Mouse (Mus musculus): ENCODE data around the gene Abl2.
A peak's percentile ranks its signal among the peaks of the same experiment; 100 is the strongest.

The Abl2 gene

DNA sequence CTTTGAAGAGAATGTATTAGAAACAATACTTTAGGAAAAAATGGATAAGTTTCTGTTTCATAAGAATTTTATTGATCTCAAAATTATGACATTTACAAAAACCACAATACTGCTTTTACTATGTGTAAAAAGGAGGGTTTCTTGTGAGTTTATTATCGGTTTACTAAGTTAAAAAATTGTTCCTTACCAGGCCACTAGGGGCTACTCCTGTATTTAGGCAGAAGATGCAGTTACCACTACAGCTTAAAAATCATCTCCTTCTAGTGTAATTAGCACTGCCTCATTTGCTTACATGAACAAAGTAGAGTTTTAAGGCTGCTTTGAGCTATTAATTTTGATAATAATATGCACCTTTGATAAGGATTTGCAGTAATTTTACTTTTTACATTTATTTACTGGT, 25.6 kb downstream of the Abl2 start:
- DNase-seq (ENCODE audit: low spot score): no peak

DNA sequence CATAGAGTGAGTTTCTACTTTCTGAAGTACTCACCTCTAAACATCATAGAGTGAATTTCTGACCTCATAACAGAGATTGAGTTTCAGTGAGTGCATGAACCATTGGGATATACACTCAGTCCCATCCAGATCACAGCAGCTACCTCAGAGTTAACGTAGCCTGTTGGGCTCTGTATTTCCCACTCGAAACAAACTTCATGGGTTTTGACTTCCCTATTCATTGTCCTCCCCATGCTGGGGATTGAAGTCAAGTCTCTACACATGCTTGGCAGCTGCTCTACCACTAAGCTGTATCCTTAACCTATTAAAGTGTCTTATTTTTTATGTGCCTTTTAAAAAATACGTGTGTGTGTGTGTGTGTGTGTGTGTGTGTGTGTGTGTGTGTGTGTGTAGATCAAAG, 26.9 kb downstream of the Abl2 start:
- DNase-seq (ENCODE audit: low spot score): no peak

DNA sequence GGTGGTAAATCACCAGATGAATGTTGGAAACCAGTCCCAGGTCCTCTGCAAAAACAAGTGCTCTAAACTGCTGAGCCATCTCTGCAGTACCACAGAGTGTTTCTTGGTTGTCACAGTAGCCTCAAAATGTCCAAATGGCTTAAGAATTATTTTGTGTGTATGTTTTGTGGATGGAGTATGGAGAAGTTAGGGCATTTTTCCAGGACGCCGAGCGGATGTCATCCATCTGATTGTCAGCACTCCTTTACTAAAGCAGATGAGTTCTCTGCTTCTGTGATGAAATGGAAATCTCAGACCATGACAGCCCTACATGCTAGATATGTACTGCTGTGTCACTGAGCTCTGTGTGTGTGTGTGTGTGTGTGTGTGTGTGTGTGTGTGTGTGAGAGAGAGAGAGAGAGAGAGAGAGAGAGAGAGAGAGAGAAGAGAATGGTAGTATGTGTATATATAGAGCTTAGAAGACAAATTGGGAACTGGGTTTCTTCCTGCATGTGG, 31.3 kb downstream of the Abl2 start:
- DNase-seq (ENCODE audit: low spot score): no peak

DNA sequence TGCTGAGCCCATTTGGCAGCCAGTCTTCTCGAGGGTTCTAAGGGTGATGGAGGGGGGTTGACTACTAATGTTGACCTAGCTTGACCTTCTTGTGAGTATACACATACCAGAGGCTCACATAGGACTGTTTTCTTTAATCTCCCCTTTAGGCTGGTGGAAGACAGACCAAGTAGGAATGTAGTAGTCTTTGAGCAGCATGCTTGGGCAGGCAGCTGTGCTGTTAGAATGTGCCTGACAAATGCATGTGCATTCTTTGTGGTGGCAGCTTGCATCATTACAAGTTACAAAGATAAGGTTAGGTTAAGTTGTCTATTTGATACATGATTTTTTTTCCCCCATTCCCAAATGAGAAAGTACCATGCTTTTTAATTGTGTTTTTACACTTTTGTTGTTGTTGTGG, 31.8 kb downstream of the Abl2 start:
- no peak for DNase-seq (ENCODE audit: low spot score)

DNA sequence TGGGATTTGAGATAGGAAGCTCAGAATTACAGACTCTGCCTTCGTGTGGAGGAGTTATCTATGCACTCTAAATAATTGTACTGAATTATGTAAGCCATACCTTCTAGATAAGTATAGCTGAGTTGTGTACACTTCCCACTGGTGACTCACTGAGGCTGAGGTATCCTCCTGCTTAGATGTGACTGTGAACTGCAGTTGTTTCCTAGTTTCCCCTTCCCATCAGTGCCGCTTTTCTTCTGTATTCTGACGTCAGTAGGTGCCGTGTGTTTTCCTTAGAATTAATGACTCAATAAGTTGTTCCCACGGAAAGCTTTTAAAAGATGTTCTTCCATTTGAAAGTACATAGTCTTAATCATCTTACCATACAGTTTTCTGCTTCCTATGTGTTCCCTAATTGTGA, 34.7 kb downstream of the Abl2 start:
- DNase-seq (ENCODE audit: low spot score): no peak

DNA sequence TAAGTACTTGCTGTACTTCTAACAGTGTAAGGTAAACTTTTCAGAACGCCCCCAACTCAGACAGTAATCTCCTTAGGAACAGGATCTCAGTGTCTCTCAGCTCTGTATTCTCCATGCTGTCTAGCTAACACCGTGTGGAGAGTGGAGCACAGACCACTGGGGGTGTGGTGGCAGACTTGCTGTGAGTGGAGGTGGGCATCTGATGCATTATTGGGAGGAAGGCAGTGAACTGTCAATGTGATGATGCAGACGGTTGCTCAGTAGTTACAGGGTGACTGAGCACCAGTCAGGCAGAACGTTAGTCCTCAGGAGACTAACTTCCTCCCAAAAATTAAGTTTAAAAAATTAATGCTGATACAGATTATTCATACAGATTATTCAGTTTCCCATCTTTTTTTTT, 38.5 kb downstream of the Abl2 start:
- no peak for DNase-seq (ENCODE audit: low spot score)

DNA sequence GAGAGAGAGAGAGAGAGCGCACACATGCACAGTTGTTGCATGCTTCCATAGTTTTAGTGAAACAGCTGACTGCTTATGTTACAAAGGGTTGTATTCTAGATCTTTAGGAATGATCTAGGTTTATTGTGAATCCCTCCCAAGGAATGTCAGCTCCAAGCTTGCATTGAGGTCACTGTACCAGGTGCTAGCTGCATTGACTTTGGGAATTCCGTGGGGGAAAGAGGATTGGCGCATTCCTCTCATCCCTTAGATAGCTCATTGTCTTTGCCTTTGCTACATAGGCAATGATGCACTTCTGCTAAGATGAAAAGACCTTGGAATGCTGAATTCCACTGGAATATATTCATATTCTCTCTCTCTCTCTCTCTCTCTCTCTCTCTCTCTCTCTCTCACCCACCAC, 44.0 kb downstream of the Abl2 start:
- DNase-seq (ENCODE audit: low spot score): no peak

DNA sequence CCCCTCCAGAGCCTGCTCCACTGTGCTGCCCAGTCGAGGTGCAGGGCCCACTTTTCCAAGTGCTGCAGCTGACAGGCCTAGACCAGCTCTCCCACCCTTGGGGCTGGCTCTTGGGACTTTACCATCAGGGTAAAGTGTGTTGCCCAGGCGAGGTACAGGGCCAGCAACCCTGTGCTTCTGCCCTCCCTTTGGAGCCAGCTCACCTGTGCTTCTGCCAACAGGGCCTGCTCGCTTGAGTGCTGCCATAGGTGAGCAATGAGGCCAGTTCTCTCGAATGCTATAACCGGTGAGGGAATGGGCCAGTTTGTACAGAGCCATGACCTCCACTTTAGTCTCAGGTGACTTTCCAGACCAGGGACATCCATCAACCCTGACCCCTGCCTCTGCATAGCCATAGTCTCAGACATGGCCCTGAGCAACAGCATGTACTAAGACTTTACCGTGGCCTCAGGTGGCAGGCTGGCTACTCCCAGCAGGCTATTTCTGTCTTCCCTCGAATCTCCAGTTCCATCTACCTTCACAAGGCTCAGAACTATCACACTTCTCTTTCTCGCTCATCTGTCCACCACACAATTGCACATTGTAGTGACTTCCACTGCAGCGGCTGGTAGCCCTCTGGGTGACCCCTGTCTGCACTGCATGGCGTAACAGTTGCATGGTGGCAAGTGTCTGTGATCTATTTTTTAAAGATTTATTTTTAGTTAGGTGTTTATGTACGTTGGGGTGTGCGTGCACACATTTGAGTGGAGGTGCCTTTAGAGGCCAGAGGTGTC, 46.7 kb downstream of the Abl2 start:
- no peak for DNase-seq (ENCODE audit: low spot score)

DNA sequence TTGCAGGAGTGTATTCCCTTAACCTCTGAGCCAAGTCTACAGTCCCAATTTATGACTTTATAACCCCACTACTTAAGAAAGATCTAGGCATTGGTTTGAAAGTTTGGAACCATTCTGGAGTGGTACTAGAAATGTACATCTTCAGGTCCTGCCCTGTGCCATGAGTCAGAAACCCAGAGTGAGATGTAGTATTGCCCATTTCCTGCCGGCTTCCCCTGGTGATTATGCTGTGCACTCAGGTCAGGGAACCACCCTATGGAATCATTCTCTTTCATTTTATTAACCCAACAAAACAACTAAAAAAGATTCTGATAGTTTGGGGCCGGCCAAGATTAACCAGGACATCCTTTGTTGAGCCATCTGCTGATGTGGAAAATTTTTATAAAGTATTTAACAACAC, 47.4 kb downstream of the Abl2 start:
- DNase-seq (ENCODE audit: low spot score): no peak

DNA sequence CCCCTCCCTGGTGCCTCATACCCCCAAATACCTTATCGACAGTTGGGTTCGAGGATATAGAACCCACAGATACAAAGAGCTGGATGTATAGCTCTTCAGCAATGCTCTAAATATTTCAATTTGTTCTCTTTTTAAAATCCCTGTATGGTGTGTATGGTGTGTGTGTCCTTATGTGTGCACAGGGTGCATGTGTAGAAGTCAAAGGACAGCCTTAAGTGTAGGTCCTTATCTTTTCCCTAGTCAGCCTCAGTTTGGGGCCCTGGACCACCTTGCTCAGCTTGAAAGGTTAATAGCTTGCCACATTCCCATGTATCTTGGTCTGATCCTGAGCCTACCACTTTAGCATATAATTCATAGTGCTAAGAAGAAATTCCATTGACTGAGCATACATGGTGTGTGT, 49.9 kb downstream of the Abl2 start:
- no peak for DNase-seq (ENCODE audit: low spot score)

DNA sequence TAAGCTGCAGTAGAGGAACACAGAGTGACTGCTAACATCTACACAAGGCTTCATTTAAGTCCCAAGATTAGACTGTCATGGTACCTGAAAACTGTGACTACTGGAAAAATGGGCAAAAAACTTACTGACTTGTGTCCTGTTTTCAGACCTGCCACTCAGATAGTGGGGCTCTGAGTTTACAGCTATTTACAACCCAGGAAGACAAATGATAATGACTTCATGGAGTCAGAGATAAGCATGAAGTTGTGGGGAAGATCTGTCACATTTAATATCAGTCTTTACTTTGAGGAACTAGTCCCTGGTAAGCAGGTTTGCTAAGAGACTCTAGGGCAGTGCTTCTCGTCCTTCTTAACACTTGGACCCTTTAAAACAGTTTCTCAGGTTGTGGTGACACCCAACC, 51.7 kb downstream of the Abl2 start:
- no peak for DNase-seq (ENCODE audit: low spot score)

DNA sequence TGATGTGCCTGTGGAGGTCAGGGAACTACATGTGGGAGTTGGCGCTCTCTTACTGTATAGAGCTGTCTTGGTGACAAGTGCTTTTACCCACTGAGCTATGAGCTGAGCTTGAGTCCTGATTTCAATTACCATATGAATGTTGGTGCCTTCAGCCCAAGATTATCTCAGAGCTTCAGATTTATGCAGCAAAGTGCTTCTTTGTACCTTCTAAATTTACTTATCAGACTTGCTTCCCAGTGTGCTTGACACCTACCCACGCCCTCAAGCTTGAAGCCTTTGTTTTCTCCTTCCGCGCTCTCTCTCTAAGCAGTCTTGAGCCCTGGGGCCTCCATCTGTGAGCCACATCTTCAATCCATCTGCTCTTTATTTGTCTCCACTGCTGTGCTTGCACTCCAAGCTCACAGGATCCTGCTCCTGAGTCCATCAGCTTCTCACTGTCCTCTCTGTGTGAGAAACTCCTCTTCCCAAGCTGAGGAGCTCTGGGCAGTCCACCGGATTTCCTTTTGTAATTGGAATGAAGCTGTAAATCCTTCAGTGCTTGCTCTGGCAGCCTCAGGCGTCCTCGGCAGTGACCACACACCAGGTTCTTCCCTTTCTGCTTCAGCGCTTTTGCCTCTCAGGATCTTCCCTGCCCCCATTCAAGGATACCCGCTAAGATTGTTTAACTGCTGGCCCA, 55.4 kb downstream of the Abl2 start:
- DNase-seq (ENCODE audit: low spot score): no peak

DNA sequence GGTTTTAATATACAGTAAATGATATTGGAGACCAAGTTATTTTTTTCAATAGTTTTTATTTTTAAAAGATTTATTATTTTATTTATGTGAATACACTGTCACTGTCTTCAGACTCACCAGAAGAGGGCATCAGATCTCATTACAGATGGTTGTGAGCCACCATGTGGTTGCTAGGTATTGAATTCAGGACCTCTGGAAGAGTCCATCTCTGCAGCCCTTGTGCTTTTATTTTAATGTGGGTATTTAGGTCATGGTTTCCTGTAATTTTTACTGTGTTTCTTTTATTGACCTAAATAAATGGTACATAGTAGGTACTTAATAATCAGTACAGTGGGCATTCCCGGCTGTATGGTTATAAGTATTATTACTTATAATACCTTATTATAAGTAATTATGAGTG, 56.1 kb downstream of the Abl2 start:
- no peak for DNase-seq (ENCODE audit: low spot score)

DNA sequence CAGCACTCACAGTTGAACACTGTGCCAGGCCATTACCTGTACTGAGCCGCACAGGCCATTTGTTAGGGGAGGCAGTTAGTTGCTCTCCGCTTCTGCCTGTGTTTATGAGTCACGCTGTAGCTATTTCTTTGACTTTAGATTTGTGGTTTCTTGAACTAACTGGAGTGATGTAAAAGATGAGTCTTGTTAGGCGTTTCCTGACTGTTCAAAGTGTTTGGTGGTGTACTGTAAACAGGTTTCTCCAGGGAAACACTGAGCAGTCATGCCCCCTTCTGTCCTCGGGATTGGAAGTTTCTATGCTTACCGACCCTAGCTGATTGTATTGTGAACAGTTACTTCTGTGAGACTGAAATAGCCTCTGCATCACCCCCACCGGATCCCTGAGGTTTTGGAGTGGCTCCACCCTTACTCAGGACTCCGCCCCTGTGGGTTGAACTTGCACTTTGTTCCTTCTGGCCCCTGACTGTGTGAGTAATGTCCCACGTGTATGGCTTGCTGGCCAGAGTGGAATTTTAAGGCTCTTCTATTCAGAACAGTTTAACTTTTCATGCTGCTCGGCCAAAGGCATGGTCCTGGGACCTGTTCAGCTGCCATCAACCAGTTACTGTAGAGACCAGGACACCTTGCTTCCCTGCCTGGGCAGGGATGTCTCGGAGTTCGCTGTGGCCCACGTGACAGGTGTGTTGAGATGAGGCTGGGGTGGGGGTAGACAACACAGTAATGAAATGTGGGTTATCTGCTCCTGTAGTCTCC, 57.0 kb downstream of the Abl2 start:
- DNase-seq (ENCODE audit: low spot score): peak; percentile 43

DNA sequence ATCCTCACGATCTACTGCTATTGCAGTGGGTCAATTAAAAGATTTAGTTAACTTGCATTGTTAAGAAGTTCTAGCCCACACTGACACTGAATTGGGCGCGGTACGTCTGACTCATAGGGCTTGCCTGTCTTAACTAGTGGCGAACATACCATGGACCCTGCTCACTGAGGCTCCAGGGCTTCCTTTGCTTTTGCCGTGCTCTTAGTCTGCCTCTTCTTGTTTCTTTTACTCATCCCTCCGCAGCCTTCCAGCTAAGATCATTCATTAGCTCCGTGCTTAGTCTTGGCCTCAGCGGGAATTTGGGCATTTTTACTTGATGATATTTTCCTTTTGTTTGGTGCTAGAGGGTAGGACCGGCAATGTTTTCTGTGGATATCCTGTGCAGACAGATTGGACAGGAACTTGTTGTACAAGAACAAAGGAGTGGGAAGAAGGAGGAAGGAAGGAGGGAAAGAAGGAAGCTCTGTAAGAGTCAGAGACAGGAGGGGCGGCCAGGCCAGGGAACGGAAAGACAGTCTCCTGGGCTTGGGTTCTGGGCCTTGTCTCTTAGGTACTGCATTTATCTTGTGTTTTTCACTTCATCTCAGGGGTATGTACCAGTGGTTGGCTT, 58.5 kb downstream of the Abl2 start:
- DNase-seq (ENCODE audit: low spot score): no peak

DNA sequence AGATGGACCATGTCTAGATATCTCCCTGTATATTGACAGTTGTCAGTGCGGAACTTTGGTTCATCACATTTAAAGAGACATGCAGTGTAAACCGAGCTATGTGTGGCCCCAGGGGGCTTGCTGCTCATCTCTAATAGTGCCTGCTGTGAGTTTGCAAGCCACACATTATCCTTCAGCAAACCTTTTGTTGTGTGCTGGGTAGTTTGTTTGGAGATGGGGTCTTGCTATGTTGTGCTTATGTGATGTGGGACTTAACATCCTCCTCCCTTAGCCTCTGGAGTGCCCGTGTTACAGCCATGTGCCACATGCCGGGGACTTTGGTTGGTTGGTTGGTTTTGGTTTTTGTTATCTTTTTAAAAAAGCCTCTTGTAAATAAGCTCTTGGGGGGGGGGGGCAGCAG, 59.2 kb downstream of the Abl2 start:
- no peak for DNase-seq (ENCODE audit: low spot score)

DNA sequence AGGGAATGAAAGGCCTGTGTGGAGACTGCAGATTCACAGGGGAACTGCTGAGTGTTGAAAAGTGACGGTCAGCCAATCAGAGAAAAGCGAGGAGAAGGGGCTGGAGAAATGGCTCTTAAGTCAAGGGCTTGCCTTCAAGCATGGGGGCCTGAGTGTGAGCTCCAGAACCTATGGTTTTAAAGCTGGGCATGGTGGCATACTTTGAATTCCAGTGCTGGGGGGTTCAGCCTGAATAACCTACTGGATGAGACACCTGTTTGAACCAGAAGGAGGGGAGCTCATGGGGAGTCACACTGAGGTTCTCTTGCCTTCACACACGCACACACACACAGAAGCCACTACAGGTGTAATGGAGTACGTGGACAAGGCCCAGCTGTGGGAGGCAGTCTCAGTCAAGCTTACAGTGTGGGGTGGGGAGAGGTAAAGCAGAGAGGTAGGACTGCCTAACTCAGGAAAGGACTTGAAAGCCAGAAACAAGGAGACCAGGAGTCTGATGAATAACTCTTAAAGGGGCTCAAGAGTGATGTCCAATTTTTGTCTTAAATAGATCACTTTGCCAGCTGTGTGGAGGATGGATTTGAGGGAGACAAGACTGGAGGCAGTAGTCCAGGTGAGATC, 61.8 kb downstream of the Abl2 start:
- no peak for DNase-seq (ENCODE audit: low spot score)

DNA sequence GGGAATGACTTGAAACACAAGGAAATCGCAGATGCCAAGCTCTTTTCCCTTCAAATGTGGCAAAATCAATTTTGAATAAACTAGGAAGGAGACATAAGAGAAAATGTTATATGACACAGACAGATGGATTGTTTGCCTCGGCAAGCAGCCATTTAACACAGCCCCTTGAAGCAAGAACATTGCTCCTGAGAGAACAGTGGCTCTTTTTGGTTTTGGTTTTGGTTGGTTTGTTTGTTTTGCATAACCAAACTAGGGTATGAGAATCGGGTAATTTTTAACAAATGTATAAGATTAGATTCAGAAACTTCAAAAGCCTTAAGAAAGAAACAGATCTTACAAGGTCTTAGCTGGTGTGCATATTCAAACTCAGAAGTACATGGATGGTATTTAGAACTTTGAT, 62.4 kb downstream of the Abl2 start:
- DNase-seq (ENCODE audit: low spot score): no peak

DNA sequence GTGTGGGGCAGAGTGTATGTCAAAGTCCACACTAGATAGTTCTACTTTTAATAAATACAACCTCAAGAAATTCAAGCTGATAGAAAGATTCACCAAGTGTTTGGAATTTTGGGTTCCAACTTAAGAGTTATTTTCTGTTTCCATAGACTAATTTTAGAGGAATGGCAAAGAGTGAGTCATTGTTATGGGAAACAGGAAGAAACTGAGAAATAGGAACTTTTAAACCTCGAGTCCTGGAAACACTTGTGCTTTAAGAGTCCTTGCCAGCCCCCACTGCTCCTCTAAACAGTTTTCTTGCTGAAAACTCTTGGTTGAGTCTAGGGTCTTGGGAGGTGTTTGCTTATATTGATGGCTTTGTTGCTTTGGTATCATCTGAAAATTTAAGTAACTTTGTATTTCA, 65.6 kb downstream of the Abl2 start:
- DNase-seq (ENCODE audit: low spot score): no peak

DNA sequence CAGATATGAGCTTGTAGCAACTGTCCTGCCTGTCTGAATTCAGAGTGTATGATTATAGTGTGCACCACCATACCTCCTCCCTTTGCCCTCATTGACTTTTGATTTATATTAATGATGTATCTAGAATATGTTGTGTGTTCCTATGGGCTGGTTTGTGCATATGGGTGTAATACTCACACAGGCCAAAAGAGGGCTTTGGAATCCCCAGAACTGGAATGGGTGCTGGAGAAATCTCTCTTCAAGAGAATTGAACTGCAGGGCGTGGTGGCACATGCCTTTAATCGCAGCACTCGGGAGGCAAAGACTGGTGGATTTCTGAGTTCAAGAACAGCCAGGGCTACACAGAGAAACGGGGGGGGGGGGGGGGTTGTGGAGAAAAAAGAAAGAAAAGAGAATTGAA, 68.1 kb downstream of the Abl2 start:
- no peak for DNase-seq (ENCODE audit: low spot score)

DNA sequence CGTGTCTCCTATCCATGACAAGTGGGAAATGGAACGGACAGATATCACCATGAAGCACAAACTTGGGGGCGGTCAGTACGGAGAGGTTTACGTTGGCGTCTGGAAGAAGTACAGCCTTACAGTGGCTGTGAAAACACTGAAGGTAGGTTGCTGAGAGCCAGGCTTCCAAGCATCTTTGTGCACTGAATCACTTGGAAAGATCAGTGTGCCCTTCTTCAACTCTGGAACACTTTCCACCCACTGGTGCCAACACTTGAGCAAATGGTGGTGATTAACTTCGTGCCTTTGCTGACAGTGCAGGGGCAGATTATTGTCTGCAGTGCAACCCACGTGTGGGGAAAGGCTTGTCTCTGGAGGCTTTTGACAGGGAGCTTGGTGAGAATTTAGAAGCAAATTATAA, 71.4 kb downstream of the Abl2 start:
- DNase-seq (ENCODE audit: low spot score): no peak

DNA sequence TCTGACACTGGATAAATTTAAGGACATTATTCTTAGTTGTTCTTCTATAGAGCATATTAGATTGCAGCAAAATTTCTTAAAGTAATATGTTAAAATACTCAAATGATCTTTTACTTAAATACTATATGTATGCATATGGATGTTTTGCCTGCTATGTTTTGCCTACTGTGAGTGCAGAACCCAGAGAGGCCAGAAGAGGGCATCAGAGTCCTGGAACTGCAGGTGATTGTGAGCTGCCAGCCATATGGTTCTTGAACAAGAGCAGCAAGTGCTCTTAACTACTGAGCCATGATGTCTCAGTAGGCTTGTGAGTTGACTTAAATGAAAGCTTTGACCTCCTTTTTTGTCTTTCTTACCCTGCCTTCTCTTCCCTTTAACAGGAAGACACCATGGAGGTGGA, 72.4 kb downstream of the Abl2 start:
- DNase-seq (ENCODE audit: low spot score): no peak

Data from ovary, adult 18-20 months (tissue).